Mouse (Mus musculus): ENCODE measurements around the gene Ntm. TPM values are rescaled to one million over a fixed set of nuclear protein-coding genes. Genes with fewer than 3 reads are reported as not detected.

Gene Ntm
- total and polyA plus RNA-seq, 3 experiments, result not detected

DNA sequence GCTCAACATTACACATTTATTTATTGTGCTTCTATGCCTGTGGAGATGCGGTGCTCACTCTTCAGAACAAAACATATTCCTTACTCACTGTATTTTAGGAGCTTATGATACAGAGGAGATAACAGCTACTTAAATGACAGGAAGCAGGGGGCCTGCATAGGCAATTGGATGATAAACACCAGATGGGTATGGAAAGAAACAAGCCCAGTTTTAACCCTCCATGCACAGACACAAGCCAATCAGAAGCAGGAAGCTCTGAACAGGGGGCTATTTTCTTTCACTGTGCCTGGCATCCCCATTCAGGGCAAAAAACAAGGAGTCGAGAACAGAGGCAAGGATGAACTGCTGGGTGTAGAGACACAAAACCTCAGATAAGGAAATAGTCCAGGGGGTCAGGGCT lies 768.7 kb downstream of the Ntm start:
- H3K36me3 ChIP-seq (ENCODE audit: control insufficient read depth in 1 of 2, insufficient read depth in 2 of 2, low read length in 2 of 2), result no peaks in the 10 kb centered on the region
- no peaks in the 10 kb centered on the region for H3K9me3 ChIP-seq (replicated peaks; ENCODE audit: insufficient read depth, low read length)
- no peak overlapping the region for H3K27ac ChIP-seq (ENCODE audit: control insufficient read depth, low read depth, low read length)
- no peak overlapping the region for H3K9ac ChIP-seq (ENCODE audit: control insufficient read depth, low read depth, low read length, poor library complexity, severe bottlenecking)
- no peaks in the 10 kb centered on the region for H3K27me3 ChIP-seq (ENCODE audit: control insufficient read depth in 1 of 2, insufficient read depth in 2 of 2, low read length in 2 of 2)
- no peaks in the 10 kb centered on the region for H3K79me2 ChIP-seq (ENCODE audit: control insufficient read depth, insufficient read depth, low read length, poor library complexity)
- no peaks in the 10 kb centered on the region for H3K4me1 ChIP-seq (ENCODE audit: control insufficient read depth in 1 of 2, insufficient read depth in 2 of 2, low read length in 2 of 2)
- no peak for DNase-seq (ENCODE audit: low read depth, low spot score)
- no peak overlapping the region for H3K4me3 ChIP-seq (ENCODE audit: control insufficient read depth in 1 of 2, insufficient read depth in 1 of 2, low read depth in 2 of 2, low read length in 2 of 2)
- TF ChIP-seq ZNF384 (IDR thresholded peaks at IDR 0.05; ENCODE audit: low read depth, low read length) (no peak), ELF1 (IDR thresholded peaks at IDR 0.05; ENCODE audit: low read depth, low read length) (no peak), MXI1 (IDR thresholded peaks at IDR 0.05; ENCODE audit: low read depth, low read length) (no peak), GABPA (IDR thresholded peaks at IDR 0.05; ENCODE audit: low read depth, low read length) (no peak), MYC (IDR thresholded peaks at IDR 0.05; ENCODE audit: low read depth, low read length) (no peak), POLR2A (IDR thresholded peaks at IDR 0.05; ENCODE audit: control insufficient read depth in 1 of 2, insufficient read depth in 1 of 2, low read depth in 1 of 2, low read length in 2 of 2, poor library complexity in 1 of 2) (no peak), BHLHE40 (IDR thresholded peaks at IDR 0.05; ENCODE audit: borderline replicate concordance, low read depth, low read length) (no peak)

DNA sequence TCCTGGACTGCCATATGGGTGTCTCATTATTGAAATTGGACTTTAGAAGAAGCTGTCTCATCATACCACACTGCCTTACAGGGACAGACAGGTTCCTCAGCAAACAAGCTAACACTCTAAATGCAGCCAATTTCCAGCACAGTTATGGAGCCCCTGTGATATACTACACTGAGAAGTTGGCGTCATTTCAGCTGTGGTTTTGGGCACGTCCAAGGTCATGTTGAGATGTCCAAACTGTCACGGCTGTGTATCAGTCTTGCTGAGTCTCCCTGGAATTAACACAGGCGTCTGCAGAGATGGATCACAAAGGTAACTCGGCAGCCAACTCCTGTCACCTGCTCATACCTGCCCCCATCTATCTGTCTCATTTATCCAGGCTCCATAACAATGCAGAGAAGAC lies 779.9 kb downstream of the Ntm start:
- H3K9me3 ChIP-seq (replicated peaks; ENCODE audit: insufficient read depth, low read length), result no peaks in the 10 kb centered on the region
- no peaks in the 10 kb centered on the region for H3K36me3 ChIP-seq (ENCODE audit: control insufficient read depth in 1 of 2, insufficient read depth in 2 of 2, low read length in 2 of 2)
- no peak overlapping the region for H3K9ac ChIP-seq (ENCODE audit: control insufficient read depth, low read depth, low read length, poor library complexity, severe bottlenecking)
- no peaks in the 10 kb centered on the region for H3K79me2 ChIP-seq (ENCODE audit: control insufficient read depth, insufficient read depth, low read length, poor library complexity)
- H3K27me3 ChIP-seq (ENCODE audit: control insufficient read depth in 1 of 2, insufficient read depth in 2 of 2, low read length in 2 of 2), result no peaks in the 10 kb centered on the region
- DNase-seq (ENCODE audit: low read depth, low spot score), result no peak
- H3K27ac ChIP-seq (ENCODE audit: control insufficient read depth, low read depth, low read length), result no peak overlapping the region
- TF ChIP-seq MYB (IDR thresholded peaks at IDR 0.05; ENCODE audit: low read depth, low read length), result no peak
- no peak for TF ChIP-seq ZKSCAN1 (IDR thresholded peaks at IDR 0.05; ENCODE audit: low read depth, low read length)
- H3K4me1 ChIP-seq (ENCODE audit: control insufficient read depth in 1 of 2, insufficient read depth in 2 of 2, low read length in 2 of 2), result no peaks in the 10 kb centered on the region
- H3K4me3 ChIP-seq (ENCODE audit: control insufficient read depth in 1 of 2, insufficient read depth in 1 of 2, low read depth in 2 of 2, low read length in 2 of 2), result no peak overlapping the region

DNA sequence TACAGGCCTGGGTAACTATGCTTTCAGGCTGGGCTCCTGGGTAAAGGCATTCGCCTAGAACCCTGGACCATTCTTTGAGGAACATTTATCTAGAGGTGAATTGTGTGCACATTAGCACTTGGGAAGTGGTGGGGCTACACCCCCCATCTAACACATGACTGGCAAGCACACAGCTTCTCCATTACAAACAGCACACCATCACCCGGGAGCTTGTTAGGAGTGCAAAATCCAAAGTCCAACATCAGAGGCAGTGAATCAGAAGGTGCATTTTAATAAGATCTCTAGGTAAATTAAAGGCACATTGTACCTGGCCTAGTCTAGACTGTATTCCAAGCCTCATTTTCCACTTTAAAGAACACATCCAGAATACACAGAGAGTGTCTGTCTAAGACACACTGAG lies 781.3 kb downstream of the Ntm start:
- H3K27me3 ChIP-seq (ENCODE audit: control insufficient read depth in 1 of 2, insufficient read depth in 2 of 2, low read length in 2 of 2), result no peaks in the 10 kb centered on the region
- no peak for DNase-seq (ENCODE audit: low read depth, low spot score)
- no peaks in the 10 kb centered on the region for H3K4me1 ChIP-seq (ENCODE audit: control insufficient read depth in 1 of 2, insufficient read depth in 2 of 2, low read length in 2 of 2)
- H3K9ac ChIP-seq (ENCODE audit: control insufficient read depth, low read depth, low read length, poor library complexity, severe bottlenecking), result no peak overlapping the region
- H3K27ac ChIP-seq (ENCODE audit: control insufficient read depth, low read depth, low read length), result no peak overlapping the region
- H3K9me3 ChIP-seq (replicated peaks; ENCODE audit: insufficient read depth, low read length), result no peaks in the 10 kb centered on the region
- H3K79me2 ChIP-seq (ENCODE audit: control insufficient read depth, insufficient read depth, low read length, poor library complexity), result no peaks in the 10 kb centered on the region
- no peak overlapping the region for H3K4me3 ChIP-seq (ENCODE audit: control insufficient read depth in 1 of 2, insufficient read depth in 1 of 2, low read depth in 2 of 2, low read length in 2 of 2)
- no peaks in the 10 kb centered on the region for H3K36me3 ChIP-seq (ENCODE audit: control insufficient read depth in 1 of 2, insufficient read depth in 2 of 2, low read length in 2 of 2)
- no peak for TF ChIP-seq MAFK (IDR thresholded peaks at IDR 0.05; ENCODE audit: borderline replicate concordance, low read depth, low read length)
- no peak for TF ChIP-seq ZKSCAN1 (IDR thresholded peaks at IDR 0.05; ENCODE audit: low read depth, low read length)
- TF ChIP-seq ZMIZ1 (IDR thresholded peaks at IDR 0.05; ENCODE audit: low read depth, low read length), result no peak
- TF ChIP-seq NELFE (IDR thresholded peaks at IDR 0.05; ENCODE audit: low read depth, low read length), result no peak
- no peak for TF ChIP-seq SIN3A (IDR thresholded peaks at IDR 0.05; ENCODE audit: low read length)
- TF ChIP-seq UBTF (IDR thresholded peaks at IDR 0.05; ENCODE audit: borderline replicate concordance, insufficient read depth, low read depth, low read length), result no peak
- TF ChIP-seq MYC (IDR thresholded peaks at IDR 0.05; ENCODE audit: low read depth, low read length), result no peak
- TF ChIP-seq TAL1 (IDR thresholded peaks at IDR 0.05; ENCODE audit: low read length), result no peak
- no peak for TF ChIP-seq ZC3H11A (IDR thresholded peaks at IDR 0.05; ENCODE audit: low read depth, low read length)
- TF ChIP-seq GABPA (IDR thresholded peaks at IDR 0.05; ENCODE audit: low read depth, low read length), result no peak

Measured in MEL (cell line).